Mouse (Mus musculus): Measurements from ENCODE around the gene Irak3.

Irak3 gene

GRCm38 (mm10) chr10:120204591-120205210 is 2.8 kb upstream of the Irak3 start:
- no peak for DNase-seq (ENCODE audit: extremely low read depth, low read depth, low spot score)

GRCm38 (mm10) chr10:120202467-120203250 is 729 bp upstream of the Irak3 start:
- DNase-seq (ENCODE audit: extremely low read depth, low read depth, low spot score), result no peak

DNA sequence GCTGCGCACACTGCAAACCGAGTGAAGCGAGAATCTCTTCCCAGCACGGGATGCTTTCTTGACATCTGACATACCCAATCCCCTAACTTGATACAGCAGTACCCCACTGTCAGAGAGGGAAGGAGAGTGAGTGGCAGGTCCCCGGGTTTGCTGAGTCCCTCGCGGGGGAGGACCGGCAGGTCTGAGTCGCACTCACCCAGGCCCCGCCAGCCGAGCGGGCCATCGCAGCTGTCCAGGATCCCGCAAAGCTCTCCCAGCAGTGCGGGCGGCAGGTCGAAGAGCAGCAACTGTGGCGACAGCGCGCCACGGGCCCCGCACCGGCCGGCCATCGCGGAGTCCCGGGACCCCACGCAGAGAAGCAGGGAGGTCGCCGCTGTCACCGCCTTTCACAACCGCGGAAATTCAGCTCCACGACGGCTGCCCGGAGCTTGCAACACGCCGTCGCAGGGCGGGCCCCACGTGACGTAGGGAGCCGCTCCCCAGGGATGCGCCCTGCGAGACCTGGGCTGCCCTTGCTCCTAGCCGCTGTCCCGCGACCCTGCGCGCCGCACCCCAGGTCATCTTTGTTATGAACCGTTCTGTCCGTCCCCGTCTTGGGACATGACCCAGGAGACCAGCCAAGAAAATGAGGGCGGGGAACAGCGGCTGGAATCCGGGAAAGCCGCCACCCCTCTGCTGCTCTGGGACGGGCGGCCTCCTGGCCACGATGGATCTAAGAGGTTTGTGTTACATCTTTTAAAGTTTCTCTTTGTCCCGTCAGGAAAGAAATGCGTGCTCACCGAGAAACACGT is 604 bp downstream of the Irak3 start, which contains the start of gene Tmbim4:
Tmbim4 (plus strand) TSS at position 460 of the 791 bp plus-strand sequence.
- DNase-seq (ENCODE audit: extremely low read depth, low read depth, low spot score), result no peak

GRCm38 (mm10) chr10:120197061-120197835 is 4.7 kb downstream of the Irak3 start:
- DNase-seq (ENCODE audit: extremely low read depth, low read depth, low spot score), result no peak

DNA sequence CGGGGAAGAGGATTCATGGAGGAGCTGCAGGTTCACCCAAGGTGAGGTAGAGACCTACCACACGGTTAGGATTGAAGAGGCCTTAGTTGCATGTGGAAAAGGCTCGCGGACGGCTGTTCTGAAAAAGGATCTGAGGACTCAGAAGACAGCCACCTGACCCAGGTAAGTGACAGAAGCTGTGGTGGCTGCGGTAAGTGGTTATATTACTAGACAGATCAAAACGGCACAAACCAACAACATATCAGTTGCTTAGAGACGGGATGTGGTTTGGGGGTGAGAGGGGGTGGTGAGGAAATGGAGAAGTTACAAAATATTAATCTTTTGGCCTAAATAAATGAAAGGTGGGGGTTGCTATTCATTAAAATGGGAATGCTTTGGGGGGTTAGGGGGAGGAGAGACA is 8.7 kb downstream of the Irak3 start:
- DNase-seq (ENCODE audit: extremely low read depth, low read depth, low spot score), result no peak

GRCm38 (mm10) chr10:120192278-120192677 is 9.7 kb downstream of the Irak3 start:
- DNase-seq (ENCODE audit: extremely low read depth, low read depth, low spot score), result no peak

DNA sequence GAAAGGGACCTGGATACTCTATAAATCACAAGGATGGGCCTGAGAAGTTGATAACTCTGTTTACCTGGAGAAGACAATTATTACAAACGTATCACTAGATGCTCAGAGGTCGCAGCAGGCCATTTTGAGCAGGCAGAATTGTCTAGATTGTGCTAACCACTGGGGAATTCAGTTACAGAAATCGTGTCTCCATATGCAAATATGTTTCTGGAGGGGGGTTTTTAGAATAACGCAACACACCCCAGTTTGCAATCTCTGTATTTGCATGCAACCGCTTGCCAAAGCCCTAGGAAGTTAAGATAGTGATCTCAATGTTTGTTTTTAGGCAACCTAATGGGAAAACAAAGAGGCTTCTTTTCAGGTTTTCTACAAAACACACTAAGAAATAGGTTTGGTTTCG is 10.8 kb downstream of the Irak3 start:
- no peak for DNase-seq (ENCODE audit: extremely low read depth, low read depth, low spot score)

DNA sequence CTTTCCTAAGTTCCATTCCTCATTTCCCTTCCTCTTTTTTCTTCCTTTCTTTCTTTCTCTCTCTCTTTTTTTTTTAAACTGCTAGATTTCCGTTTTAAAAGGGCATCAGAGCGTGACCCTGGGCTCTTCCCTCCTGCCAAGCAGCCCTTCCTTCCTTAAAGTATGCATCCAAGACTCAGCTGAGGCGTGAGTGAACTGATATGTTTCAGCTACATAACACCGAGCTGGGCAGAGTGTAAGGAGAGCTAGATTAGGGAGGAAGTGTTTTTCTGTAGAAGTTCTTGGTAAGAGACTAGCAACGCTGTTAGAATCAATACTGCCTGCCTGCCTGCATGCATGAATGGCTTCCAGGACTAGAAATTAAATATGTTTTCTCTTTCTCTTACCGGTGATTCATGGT is 12.1 kb downstream of the Irak3 start:
- no peak for DNase-seq (ENCODE audit: extremely low read depth, low read depth, low spot score)

GRCm38 (mm10) chr10:120189276-120189675 is 12.7 kb downstream of the Irak3 start:
- no peak for DNase-seq (ENCODE audit: extremely low read depth, low read depth, low spot score)

DNA sequence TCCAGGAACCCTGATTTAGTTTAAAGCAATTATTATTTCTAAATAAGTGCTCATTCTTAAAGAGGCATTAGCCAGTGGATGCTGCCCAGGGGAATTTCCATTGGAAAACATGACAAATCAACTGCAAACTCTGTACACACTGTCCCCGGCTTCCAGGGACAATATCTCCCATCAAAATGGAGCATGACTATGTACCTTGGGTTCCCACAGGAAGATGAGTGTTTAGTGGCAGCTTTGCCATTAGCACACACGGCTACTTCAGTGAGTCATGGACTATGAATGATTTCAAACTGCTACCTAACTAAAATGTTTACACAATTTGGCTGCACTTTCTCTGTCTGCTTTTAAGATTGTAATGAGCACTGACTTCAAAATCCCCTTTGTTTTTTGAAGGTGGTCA is 13.4 kb downstream of the Irak3 start:
- DNase-seq (ENCODE audit: extremely low read depth, low read depth, low spot score), result no peak

DNA sequence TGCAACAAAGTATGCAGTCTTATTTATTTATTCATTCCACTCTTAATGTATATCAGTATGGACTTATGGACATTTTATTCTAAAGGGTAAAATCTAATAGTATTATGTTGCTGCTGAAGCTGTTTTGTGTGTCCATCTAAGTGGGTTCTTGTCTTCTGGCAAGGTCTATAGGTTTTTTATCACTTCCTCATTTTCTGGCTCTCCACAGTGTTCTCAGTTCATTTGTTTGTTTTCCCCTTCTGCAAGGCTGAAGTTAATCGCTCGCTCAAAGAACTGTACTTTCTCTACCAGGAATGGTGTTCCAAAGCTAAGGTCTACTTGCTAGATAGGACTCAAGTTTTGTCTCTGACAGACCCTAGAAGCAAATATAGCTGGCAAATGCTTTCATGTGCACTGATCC is 18.6 kb downstream of the Irak3 start:
- DNase-seq (ENCODE audit: extremely low read depth, low read depth, low spot score), result no peak

GRCm38 (mm10) chr10:120182887-120183286 is 19.0 kb downstream of the Irak3 start:
- no peak for DNase-seq (ENCODE audit: extremely low read depth, low read depth, low spot score)

- DNase-seq (ENCODE audit: extremely low read depth, low read depth, low spot score), result no peak
Observed at GRCm38 (mm10) chr10:120174192-120174705, 27.7 kb downstream of the Irak3 start.

- no peak for DNase-seq (ENCODE audit: extremely low read depth, low read depth, low spot score)
Observed at GRCm38 (mm10) chr10:120171340-120171739, 30.6 kb downstream of the Irak3 start.

- DNase-seq (ENCODE audit: extremely low read depth, low read depth, low spot score), result no peak
Observed at GRCm38 (mm10) chr10:120170277-120170676, 31.7 kb downstream of the Irak3 start.

DNA sequence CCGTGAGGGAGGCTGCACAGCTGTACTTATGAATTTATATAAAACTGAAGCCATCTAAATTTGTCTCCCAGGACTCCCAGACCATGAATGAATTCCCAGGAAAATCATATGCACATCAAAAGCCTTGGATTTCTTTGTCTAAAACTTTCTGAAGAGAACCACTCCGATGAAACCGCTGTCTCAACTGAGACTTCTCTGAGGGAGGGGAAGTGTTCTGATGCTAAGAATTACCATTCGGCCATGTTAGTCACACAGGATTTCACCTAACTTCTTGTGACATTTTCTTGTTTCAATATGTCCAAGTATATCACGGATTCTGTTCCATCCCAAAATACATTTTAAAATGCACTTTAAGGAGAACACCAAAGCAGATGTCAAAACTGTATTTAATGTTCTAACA is 32.1 kb downstream of the Irak3 start:
- no peak for DNase-seq (ENCODE audit: extremely low read depth, low read depth, low spot score)

DNA sequence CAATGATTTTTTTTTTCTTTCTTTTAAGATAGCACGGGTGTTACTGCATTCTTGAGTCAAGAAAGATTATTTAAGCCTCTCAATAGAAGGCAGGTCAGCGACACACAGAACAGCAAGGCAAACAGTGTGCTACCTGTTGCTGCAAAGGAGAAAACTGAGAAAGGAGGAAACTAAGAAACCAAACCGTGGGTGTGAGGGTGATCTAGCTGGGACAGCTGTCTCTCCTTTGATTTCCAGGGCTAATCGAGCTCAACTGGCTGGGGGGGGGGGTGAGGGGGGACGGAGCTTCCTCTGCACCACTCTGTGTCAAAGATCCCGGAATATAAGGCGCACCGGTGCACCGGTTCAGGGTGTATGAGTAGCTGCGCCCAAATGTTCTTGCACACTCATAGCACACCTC is 32.9 kb downstream of the Irak3 start:
- no peak for DNase-seq (ENCODE audit: extremely low read depth, low read depth, low spot score)

DNA sequence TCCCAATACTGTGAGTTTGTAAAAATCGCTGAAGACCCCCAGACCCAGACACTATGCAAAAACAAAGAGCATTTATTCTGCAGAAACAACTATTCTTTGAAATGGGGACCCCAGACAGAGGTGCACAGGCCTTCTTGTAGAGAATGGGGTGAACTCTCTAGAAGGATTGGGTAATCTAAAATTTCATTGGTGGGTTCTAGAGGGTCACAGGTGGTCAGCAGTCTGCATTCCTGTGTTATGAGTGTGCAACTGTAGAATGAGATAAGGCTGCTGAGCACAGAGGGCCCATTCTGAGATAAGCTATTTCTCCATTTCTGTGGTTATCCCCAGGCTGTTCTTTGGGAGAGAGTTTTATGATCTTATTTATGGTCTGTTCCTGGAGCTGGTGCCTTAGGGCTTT is 33.9 kb downstream of the Irak3 start:
- DNase-seq (ENCODE audit: extremely low read depth, low read depth, low spot score), result no peak

- no peak for DNase-seq (ENCODE audit: extremely low read depth, low read depth, low spot score)
Observed at GRCm38 (mm10) chr10:120165793-120166503, 36.0 kb downstream of the Irak3 start.

Measured in fat pad, adult 2 months (tissue).